Comparison of ENCODE assay signal across 7 mouse cellular contexts in genomic region chr10:61383021-61383714, GRCm38 (mm10). TPM values are rescaled to one million over a fixed set of nuclear protein-coding genes. Genes with fewer than 3 reads are reported as not detected.
DNase-seq lines count a peak whose midpoint lies in the region; ATAC-seq lines count a peak whose summit lies in the region.

Gene Pald1, minus strand, starts transcription at chr10:61383530.

- peak within 1 kb of the TSS; percentile 53 for H3K4me3 ChIP-seq in hindbrain, embryonic 11.5 days (ENCODE audit: low read depth, low read length)

- H3K27ac ChIP-seq in hindbrain, embryonic 11.5 days (ENCODE audit: low read depth, low read length) = 0 out of 2 replicates have a peak within 1 kb of the TSS, but pooled peaks have one; percentile 30

- H3K9me3 ChIP-seq in hindbrain, embryonic 11.5 days (ENCODE audit: control insufficient read depth, low read length) = no peaks in the 10 kb centered on the region

- no peaks in the 10 kb centered on the region for H3K36me3 ChIP-seq in hindbrain, embryonic 11.5 days (ENCODE audit: control insufficient read depth, insufficient read depth, low read length)

- peaks cover 4% of the 10 kb centered on the region; the same call in 1 of the 2 replicates for H3K4me1 ChIP-seq in hindbrain, embryonic 11.5 days (replicated peaks; ENCODE audit: control insufficient read depth, insufficient read depth, low read length)

- peak within 1 kb of the TSS; percentile 78 for H3K4me2 ChIP-seq in hindbrain, embryonic 11.5 days (replicated peaks; ENCODE audit: low read depth, low read length)

- peak; percentile 48 for DNase-seq in cerebellum, adult 8-10 months
- peak; percentile 54 to 59 for DNase-seq in frontal cortex, adult 2 months (ENCODE audit: extremely low spot score in 1 of 2, low spot score in 1 of 2)
- peak; percentile 85 for DNase-seq in hindbrain, embryonic 11.5 days (ENCODE audit: low spot score)
- peak; percentile 48 to 56 for DNase-seq in layer of hippocampus, postnatal 14 days (ENCODE audit: low spot score in 2 of 2)
- DNase-seq in lung, postnatal 10 days = peak; percentile 93
- DNase-seq in retina, postnatal 7 days (ENCODE audit: low read depth, low spot score) = peak; percentile 43

- under 1% methylated on average over 41 of the region's 60 CpGs for WGBS in hindbrain, embryonic 11.5 days

- peak within 1 kb of the TSS; percentile 76 for H3K9ac ChIP-seq in hindbrain, embryonic 11.5 days (ENCODE audit: low read depth, low read length)

- peaks cover 2% of the 10 kb centered on the region; the same call in 1 of the 2 replicates for H3K27me3 ChIP-seq in hindbrain, embryonic 11.5 days (ENCODE audit: control insufficient read depth, insufficient read depth, low read length)

- ATAC-seq in activated CD4-positive, CD25-positive, alpha-beta regulatory T cell, adult 4 months = peak; percentile 36
- ATAC-seq in hindbrain, embryonic 11.5 days (ENCODE audit: low FRiP score) = peak; percentile 83

RNA-seq across cellular contexts. Expression of gene Pald1, which starts in this region (rescaled TPM):
- not detected for polyA plus RNA-seq in activated CD4-positive, CD25-positive, alpha-beta regulatory T cell, adult 4 months (2017; shearing (Covaris generic))
- 11.6 and 13.5 TPM in 2 replicates for polyA plus RNA-seq in frontal cortex, adult 2 months (2012; rRNA removed)
- polyA plus RNA-seq in hindbrain, embryonic 11.5 days (2014; fragmentation: Nextera tagmentation; extraction: Ambion mirVana) = 13.6 and 15.9 TPM in 2 replicates
- total RNA-seq in layer of hippocampus, postnatal 14 days (2021) = 10 to 100 TPM; 16.5 to 22.1 TPM

Comparison
In these comparisons a context has a peak if more than half of its experiments do, and no peak if none do; other contexts are left out.
1. Peak in every context shown above with its lines: DNase-seq, ATAC-seq, H3K4me3 ChIP-seq and H3K27ac ChIP-seq.
2. RNA of gene Pald1 (polyA plus RNA-seq): 13.6 to 15.9 TPM in hindbrain, embryonic 11.5 days and 11.6 to 13.5 TPM in frontal cortex, adult 2 months; not detected in activated CD4-positive, CD25-positive, alpha-beta regulatory T cell, adult 4 months; every median in the first group is over 10 times any median in the second.
3. Peak in ATAC-seq in activated CD4-positive, CD25-positive, alpha-beta regulatory T cell, adult 4 months; RNA of the gene not detected or under 1 TPM.
4. DNase-seq: peak in every context shown above with its lines; median percentile 93 in lung, postnatal 10 days; 85 in hindbrain, embryonic 11.5 days; 56 in frontal cortex, adult 2 months; 52 in layer of hippocampus, postnatal 14 days; 48 in cerebellum, adult 8-10 months; 43 in retina, postnatal 7 days.